Mouse (Mus musculus) neural tube, embryonic 14.5 days (tissue): Measurements from ENCODE around the gene Stradb. TPM values are rescaled to one million over a fixed set of nuclear protein-coding genes. Genes with fewer than 3 reads are reported as not detected.

ENCODE experiments used
- ATAC-seq: fragments of 200-750 bp; cut with Nextera tagmentation; 2 replicates; pipeline ENCODE4 v1.8.0; 2017; ENCODE audit warnings: low read depth, mild to moderate bottlenecking, moderate TSS enrichment, moderate library complexity
- H3K27ac ChIP-seq: fragments of 300-500 bp; sonication (generic); 2 replicates; pipeline ENCODE4 v1.5.1; 2014; ENCODE audit warnings: low read depth, mild to moderate bottlenecking, control low read depth, low read length, moderate library complexity, mixed read lengths
- H3K27me3 ChIP-seq: fragments of 300-500 bp; sonication (generic); 2 replicates; pipeline ENCODE4 v1.6.1; 2014; ENCODE audit warnings: low read length; ENCODE audit not compliant: control insufficient read depth, insufficient read depth
- H3K36me3 ChIP-seq: fragments of 300-500 bp; sonication (generic); 2 replicates; pipeline ENCODE4 v1.6.1; 2014; ENCODE audit warnings: low read length, mixed read lengths; ENCODE audit not compliant: control insufficient read depth, insufficient read depth
- H3K4me1 ChIP-seq: fragments of 300-500 bp; sonication (generic); 2 replicates; pipeline ENCODE4 v1.6.1; 2014; ENCODE audit warnings: low read length; ENCODE audit not compliant: control insufficient read depth, insufficient read depth
- H3K4me2 ChIP-seq: fragments of 300-500 bp; sonication (generic); 2 replicates; pipeline ENCODE4 v1.6.1; 2014; ENCODE audit warnings: mild to moderate bottlenecking, low read depth, low read length, control low read depth
- H3K4me3 ChIP-seq: fragments of 300-500 bp; sonication (generic); 2 replicates; pipeline ENCODE4 v1.5.1; 2014; ENCODE audit warnings: low read depth, low read length, control low read depth, mixed read lengths
- H3K9ac ChIP-seq: fragments of 300-500 bp; sonication (generic); replicated peaks from 2 replicates; pipeline ENCODE4 v1.6.1; 2014; ENCODE audit warnings: low read depth, mild to moderate bottlenecking, control low read depth, low read length, mixed read lengths
- H3K9me3 ChIP-seq: fragments of 300-500 bp; sonication (generic); 2 replicates; pipeline ENCODE4 v1.6.1; 2016; ENCODE audit warnings: low read length; ENCODE audit not compliant: control insufficient read depth
- WGBS: fragments of 180-500 bp; shearing (Covaris S2); extraction: QIAGEN DNeasy Blood & Tissue Kit; methylation state at CpG from one replicate; pipeline ENCODE4 v1.1.7; 2014; 5-methylcytosine and 5-hydroxymethylcytosine counted together
- polyA plus RNA-seq: library from polyadenylated mRNA; unstranded; fragments of >200 nt; fragmentation: Nextera tagmentation; extraction: Ambion mirVana; gene quantifications from 2 replicates; pipeline ENCODE4 v1.2.1, GENCODE M21; 2014

Gene Stradb
- polyA plus RNA-seq, result 100.0 and 120 TPM in 2 replicates

DNA sequence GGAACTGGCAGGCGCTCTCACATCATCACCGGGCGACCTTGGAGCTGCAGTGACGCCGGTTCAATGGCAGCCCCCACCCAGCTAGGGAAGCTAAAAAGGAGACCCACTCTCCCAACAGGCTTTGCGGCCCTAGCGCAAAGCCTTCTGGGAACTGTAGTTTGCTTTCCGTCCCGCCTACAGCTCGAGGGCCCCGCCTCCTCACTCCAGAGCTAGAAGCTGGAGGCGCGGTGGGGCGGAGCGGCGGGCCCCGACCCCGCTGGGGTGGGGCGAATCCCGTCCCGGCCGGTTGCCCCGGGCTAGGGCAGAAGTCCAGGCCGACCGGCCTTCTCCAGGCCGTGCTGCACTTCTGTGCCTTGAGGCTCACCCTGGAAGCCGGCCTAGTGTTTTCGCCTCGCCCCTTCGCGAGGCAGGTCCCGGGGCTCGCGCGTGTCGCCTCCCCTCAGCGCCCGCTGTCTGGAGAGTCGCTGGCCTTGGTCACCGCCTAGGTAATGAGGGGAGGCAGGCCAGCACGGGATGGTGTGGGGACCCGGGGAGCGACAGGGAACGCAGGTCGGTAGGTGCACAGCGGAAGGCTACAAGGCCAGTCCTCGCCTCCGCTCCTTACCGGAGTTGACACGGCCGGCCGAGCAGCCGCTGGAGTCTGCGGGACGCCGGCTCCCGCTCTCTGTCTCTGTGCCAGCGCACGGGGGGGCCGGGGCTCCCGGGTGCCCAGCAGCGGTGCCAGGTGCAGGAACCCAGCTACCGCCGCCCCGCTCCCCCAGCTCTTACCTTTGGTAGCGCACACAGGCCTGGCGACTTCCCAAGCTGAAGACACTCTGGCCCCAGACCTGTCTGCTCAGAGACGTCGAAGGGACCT, at the start of gene Stradb, which contains the start of gene Trak2:
TSS of gene Stradb (plus strand) at position 157 of the 856 bp plus-strand sequence.
TSS of gene Trak2 (minus strand) at position 65 of the 856 bp plus-strand sequence.
- Histone ChIP-seq H3K27me3 (no peaks in the 10 kb centered on the region), H3K4me1 (peaks cover 16% of the 10 kb centered on the region; the same call in 1 of the 2 replicates), H3K36me3 (0 out of 2 replicates have a peak, but pooled peaks cover 8% of the 10 kb centered on the region), H3K4me2 (peak within 1 kb of the TSS; percentile 75), H3K9me3 (no peaks in the 10 kb centered on the region), H3K27ac (peak within 1 kb of the TSS; percentile 85), H3K9ac (peak within 1 kb of the TSS; percentile 90), H3K4me3 (peak within 1 kb of the TSS; percentile 90)
- WGBS, result under 1% methylated on average over 69 of the region's 69 CpGs
- peak; percentile 98 for ATAC-seq

DNA sequence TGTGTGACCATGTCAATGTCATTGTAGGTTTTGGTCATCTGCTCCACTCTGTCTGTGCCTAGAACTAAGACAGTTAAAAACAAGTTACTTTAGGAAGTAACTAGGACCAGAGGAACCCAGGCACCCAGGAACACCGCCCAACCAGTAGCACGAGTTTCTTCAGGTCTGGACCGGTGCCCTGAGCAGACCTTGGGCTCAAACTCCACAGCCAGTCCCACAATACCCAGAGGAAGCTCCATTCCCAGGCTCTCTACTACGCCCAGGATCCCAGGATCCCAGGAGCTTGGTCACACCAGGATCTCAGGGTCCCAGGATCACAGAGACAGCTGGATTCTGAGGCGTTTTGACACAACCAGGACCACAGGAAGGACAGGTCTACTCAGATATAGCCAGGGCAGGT, 46.7 kb upstream of the Stradb start:
- H3K27me3 ChIP-seq, result no peaks in the 10 kb centered on the region
- H3K27ac ChIP-seq, result no peak overlapping the region
- no peak overlapping the region for H3K4me2 ChIP-seq
- H3K4me3 ChIP-seq, result no peak overlapping the region
- no peaks in the 10 kb centered on the region for H3K4me1 ChIP-seq
- no peaks in the 10 kb centered on the region for H3K9me3 ChIP-seq
- H3K9ac ChIP-seq, result no peak overlapping the region
- 97% methylated on average over 5 of the region's 5 CpGs for WGBS
- ATAC-seq, result no peak
- peaks cover 1% of the 10 kb centered on the region for H3K36me3 ChIP-seq

DNA sequence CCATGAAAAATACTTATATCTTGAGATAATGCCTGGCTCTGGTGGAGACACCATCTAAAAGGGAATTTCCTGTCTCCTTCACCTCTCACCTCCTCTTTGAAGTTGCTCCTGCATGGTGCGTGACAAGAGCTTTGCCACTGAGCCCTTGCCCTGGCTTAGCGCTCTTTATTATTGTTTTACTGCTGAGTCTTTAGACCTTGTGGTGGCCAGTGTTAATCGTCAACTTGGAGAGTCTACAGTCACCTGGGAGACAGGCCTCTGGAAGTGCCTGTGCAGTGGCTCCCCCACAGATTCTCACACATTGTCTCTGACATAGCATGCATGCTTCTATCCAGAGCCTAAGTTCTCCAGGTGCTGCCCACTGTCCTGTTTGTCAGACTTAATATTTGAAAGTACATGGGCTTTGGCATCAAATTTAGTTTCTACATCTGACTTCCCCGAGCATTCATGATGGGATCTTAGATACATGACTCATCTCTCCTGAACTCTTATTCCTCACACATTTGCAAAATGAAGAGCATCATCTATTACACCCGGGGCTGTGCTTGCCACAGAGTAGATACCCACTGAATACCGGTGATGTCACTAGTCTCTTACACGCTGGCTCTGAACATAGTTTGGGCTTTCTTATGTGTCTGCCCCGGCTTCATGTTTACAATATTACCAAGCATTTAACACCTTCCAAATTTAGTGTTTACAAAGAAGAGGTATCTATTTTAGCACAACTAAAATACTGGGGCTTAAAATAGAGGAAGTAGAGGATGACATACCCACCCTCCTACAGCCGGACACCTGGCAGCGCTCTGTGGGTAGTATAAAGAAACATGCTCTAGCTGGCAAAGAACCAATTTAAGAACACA, 36.3 kb upstream of the Stradb start:
- WGBS, result 96% methylated on average over 10 of the region's 10 CpGs
- Histone ChIP-seq H3K9ac (no peak overlapping the region), H3K27ac (no peak overlapping the region), H3K9me3 (no peaks in the 10 kb centered on the region), H3K4me1 (no peaks in the 10 kb centered on the region), H3K27me3 (no peaks in the 10 kb centered on the region), H3K4me2 (no peak overlapping the region), H3K36me3 (no peaks in the 10 kb centered on the region), H3K4me3 (no peak overlapping the region)
- no peak for ATAC-seq

DNA sequence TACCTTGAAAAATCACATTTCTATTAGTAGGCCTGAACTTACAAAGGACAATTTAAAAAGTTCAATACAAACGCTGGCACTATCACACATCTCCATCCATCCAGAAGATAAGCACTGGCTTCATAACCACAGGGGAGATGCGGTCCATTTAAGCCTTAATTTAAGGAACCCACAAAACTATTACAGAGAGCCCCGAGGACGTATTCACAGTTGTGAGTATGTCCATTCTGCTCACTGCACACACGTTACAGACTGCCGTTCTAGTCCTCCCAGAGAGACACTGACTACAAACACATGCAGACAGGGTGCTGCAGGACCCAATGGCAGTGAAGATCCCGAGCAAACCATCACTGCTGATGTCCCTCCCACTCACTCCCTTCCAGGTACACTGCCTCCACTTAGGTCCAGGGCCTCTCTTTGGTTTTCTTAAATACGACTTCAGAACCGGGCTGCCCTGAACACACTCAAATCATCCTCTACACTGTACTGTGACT, 35.7 kb upstream of the Stradb start:
- Histone ChIP-seq H3K4me3 (no peak overlapping the region), H3K4me2 (no peak overlapping the region), H3K27me3 (no peaks in the 10 kb centered on the region), H3K27ac (no peak overlapping the region), H3K36me3 (no peaks in the 10 kb centered on the region), H3K9ac (no peak overlapping the region), H3K9me3 (no peaks in the 10 kb centered on the region), H3K4me1 (no peaks in the 10 kb centered on the region)
- 90% methylated on average over 9 of the region's 9 CpGs for WGBS
- ATAC-seq, result no peak

DNA sequence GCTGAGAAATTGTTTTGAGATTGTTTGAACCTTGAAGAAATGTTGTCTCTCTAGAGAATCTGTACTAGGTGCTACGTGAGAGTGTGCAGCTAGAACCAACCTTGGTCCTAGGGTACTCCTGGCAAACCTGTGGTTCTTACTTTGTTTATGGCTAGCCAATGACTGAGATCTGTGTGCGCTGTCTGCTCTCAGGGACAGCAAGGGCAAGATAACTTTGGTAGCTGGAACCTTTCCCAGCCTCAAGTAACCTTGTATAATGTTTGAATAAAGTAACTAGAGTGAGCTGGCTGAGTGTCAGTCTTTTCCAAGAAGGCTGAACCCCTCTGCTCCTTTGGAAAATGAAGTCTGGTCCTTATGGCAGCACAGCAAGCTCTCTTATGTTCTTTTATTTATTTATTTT, 27.8 kb upstream of the Stradb start:
- Histone ChIP-seq H3K9me3 (no peaks in the 10 kb centered on the region), H3K4me2 (no peak overlapping the region), H3K36me3 (peaks cover 13% of the 10 kb centered on the region), H3K4me1 (no peaks in the 10 kb centered on the region), H3K27ac (no peak overlapping the region), H3K9ac (no peak overlapping the region), H3K27me3 (no peaks in the 10 kb centered on the region), H3K4me3 (no peak overlapping the region)
- 97% methylated on average over 2 of the region's 2 CpGs for WGBS
- no peak for ATAC-seq

DNA sequence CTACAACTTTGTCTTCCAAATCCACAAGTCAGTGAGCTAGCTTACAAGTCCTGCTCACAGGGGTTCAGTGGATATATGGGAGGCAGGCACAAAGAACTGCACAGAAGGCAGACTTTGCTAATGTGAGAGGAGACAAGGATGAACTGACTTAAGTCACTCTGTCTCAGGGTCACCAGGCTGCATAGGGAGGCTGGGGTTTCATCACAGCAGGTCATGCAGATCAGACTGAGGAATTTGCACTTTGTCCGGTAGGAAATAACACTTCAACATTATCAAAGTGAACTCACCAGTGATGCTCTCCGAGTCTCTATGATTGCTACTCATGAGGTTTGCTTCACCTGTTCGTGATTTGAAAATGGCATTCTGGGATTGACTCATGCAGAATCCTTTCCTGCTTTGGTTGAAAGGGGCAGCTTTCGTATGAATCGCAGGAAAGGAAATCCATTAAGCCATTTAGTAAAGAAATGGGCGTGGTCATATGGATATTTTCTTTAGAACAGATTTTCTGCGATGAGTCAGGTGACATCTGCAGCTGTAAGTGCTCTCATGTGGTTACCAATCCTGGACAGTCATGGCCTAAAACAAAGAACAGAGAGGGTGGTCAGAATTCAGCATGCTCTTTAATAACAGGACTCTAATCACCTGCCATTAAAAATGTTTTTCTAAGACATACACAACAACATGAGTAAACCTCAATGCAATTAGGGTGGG, 27.2 kb upstream of the Stradb start:
- no peaks in the 10 kb centered on the region for H3K9me3 ChIP-seq
- no peaks in the 10 kb centered on the region for H3K4me1 ChIP-seq
- H3K27me3 ChIP-seq, result no peaks in the 10 kb centered on the region
- no peak overlapping the region for H3K27ac ChIP-seq
- no peak overlapping the region for H3K4me2 ChIP-seq
- no peak overlapping the region for H3K4me3 ChIP-seq
- ATAC-seq, result no peak
- 93% methylated on average over 7 of the region's 7 CpGs for WGBS
- H3K36me3 ChIP-seq, result peaks cover 13% of the 10 kb centered on the region
- H3K9ac ChIP-seq, result no peak overlapping the region

DNA sequence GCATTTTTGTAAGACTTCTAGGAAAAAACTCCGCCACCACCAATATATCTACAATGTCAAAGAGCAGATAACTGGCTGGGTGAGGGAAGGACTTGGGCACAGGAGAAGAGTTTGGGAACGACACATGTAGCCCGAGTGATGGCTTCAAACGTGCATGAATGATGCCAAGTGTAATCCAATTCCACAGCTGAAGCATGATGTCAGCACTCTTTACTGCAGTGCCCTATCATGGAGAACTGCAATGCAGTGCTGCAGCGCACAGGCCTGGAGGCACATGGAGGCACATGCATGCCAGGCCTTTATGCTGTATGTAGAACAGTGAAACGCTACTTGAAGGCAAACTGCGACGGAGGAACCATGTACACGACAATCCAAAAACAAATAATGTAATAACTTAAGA, 26.6 kb upstream of the Stradb start:
- no peak for ATAC-seq
- H3K27ac ChIP-seq, result no peak overlapping the region
- no peaks in the 10 kb centered on the region for H3K9me3 ChIP-seq
- no peaks in the 10 kb centered on the region for H3K4me1 ChIP-seq
- peaks cover 13% of the 10 kb centered on the region for H3K36me3 ChIP-seq
- no peak overlapping the region for H3K4me2 ChIP-seq
- 97% methylated on average over 9 of the region's 9 CpGs for WGBS
- no peak overlapping the region for H3K4me3 ChIP-seq
- H3K27me3 ChIP-seq, result no peaks in the 10 kb centered on the region
- no peak overlapping the region for H3K9ac ChIP-seq

DNA sequence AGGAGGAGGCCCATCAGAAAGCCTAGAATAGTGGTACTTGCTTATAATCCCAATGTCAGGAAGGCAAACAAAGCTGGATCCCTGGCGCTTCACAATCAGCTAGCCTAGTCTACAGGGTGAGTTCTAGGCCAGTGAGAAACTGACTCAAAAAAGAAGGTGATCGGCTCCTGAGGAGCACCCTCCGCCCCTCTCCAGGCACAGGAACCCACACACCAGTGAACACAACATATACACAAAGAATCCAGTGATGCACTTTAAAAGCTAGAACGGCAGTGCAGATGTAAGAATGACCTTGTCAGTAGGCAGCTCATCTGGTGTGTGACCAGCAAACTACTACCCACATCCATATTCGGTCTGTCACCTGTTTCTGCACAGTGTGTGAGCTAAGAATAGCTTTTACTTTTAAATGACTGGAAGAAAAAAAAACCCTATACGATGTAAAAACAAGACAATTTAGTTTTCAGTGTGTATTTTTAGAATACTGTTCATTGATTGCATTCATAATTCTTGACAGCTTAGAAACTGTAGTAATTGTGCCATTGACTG, 23.7 kb upstream of the Stradb start:
- H3K4me3 ChIP-seq, result no peak overlapping the region
- H3K4me2 ChIP-seq, result no peak overlapping the region
- WGBS, result 93% methylated on average over 6 of the region's 6 CpGs
- ATAC-seq, result no peak
- no peaks in the 10 kb centered on the region for H3K4me1 ChIP-seq
- H3K27me3 ChIP-seq, result no peaks in the 10 kb centered on the region
- peaks cover 11% of the 10 kb centered on the region for H3K36me3 ChIP-seq
- no peaks in the 10 kb centered on the region for H3K9me3 ChIP-seq
- no peak overlapping the region for H3K27ac ChIP-seq
- no peak overlapping the region for H3K9ac ChIP-seq
